Mouse (Mus musculus) testis, postnatal 10 days (tissue): Measurements from ENCODE around the gene Ncoa6.

Source experiments
- DNase-seq: peaks from one replicate; pipeline ENCODE4 v3.0.0; 2021; ENCODE audit warnings: low spot score

Gene Ncoa6

DNA sequence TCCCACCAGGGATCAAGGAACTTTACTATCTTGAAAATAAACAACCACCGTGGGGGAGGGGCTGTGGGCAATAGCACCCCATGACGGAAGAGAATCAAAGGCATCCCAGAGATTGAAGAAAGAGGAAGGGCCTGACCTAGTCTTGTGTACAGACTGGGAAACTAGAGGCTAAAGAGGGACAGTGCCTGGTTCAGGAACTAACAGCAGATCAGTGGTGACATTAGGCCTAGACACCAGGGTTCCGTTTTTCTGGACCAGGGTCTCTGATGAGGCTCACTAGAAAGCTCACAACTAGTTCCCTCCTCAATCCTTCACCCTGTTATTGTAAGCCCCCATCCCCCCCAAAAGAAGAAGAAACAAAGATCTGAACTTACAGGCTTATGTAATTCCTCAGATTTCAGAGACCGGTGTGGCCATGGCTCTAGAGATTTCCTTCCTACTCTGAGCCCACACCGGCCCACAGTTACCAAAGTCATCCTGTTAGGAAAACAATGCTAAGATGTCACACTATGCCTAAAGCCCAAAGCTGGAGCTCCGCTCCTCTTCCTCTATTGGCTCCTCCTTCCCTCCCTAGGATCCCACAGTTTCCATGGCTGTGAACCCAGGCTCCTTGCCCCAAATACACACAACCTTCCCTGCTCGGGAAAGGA is 105.9 kb downstream of the Ncoa6 start:
- no peak for DNase-seq

- no peak for DNase-seq
Observed at GRCm38 (mm10) chr2:155357686-155358399, 115.9 kb downstream of the Ncoa6 start.

DNA sequence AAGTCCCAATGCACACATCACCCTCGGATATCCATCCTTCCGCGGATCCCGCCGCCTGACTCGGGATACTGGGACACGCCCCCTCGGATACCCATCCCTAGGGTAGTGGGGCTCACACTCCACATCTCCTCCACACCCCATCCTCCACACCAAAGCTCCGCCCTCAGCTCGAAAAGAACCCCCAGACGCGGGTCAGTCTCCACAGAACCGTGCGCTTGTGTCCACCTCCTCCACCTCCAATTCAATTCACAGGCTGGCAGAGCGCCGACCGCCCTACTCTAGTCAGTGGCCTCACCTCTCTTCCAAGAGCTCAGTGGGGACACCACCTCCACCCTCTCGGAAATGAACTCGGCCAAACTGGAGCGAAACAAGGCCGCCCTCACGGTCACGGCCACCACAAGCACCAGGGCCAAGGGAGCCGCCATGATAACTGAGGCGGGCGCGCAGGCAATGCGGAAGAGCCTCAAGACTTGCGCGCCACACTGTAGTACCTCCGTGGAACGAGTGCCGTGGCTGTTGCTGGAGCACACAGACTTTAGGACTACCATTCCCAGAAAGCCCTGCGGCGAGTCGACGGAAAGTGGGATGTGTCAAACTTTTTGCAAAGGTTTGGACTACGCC is 116.6 kb downstream of the Ncoa6 start, which contains the start of gene Pigu:
TSS of gene Pigu (minus strand) at position 460 of the 621 bp plus-strand sequence.
- DNase-seq: peak; percentile 90

GRCm38 (mm10) chr2:155354402-155354801 is 119.3 kb downstream of the Ncoa6 start:
- no peak for DNase-seq

DNA sequence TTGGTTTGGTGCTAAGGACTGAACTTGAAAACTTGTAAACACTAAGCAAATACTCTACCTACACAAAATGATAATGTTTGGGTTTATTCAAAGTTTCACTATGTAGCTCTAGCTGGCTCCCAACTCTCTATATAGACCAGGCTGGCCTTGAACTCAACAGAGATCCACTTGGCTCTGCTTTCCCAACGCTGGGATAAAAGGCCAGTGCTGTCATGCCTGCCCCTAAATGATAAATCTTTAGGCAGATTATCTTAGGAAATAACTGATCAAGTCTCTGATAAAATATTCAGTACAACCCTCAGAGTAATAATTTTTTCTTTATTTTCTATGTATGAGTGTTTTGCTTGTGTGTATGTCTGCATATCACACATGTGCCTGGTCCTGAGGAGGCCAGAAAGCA is 127.0 kb downstream of the Ncoa6 start:
- no peak for DNase-seq
